Mouse (Mus musculus) embryonic facial prominence, embryonic 14.5 days (tissue): ENCODE results near the gene Gls. TPM values are rescaled to one million over a fixed set of nuclear protein-coding genes. Genes with fewer than 3 reads are reported as not detected.

Source experiments
- ATAC-seq: fragments of 200-750 bp; cut with Nextera tagmentation; 2 replicates; pipeline ENCODE4 v1.8.0; 2017; ENCODE audit warnings: low read depth, moderate number of reproducible peaks, moderate TSS enrichment
- DNase-seq: peaks from one replicate; pipeline ENCODE4 v3.0.0-alpha.2; 2015; ENCODE audit warnings: low spot score
- H3K27ac ChIP-seq: fragments of 300-500 bp; sonication (generic); replicated peaks from 2 replicates; pipeline ENCODE4 v1.5.1; 2014; ENCODE audit warnings: low read depth, mild to moderate bottlenecking, low read length, moderate library complexity
- H3K27me3 ChIP-seq: fragments of 300-500 bp; sonication (generic); replicated peaks from 2 replicates; pipeline ENCODE4 v1.6.1; 2014; ENCODE audit warnings: low read length; ENCODE audit not compliant: control insufficient read depth, insufficient read depth
- H3K36me3 ChIP-seq: fragments of 300-500 bp; sonication (generic); 2 replicates; pipeline ENCODE4 v1.6.1; 2014; ENCODE audit warnings: low read length, mixed read lengths; ENCODE audit not compliant: control insufficient read depth, insufficient read depth
- H3K4me1 ChIP-seq: fragments of 300-500 bp; sonication (generic); 2 replicates; pipeline ENCODE4 v1.6.1; 2014; ENCODE audit warnings: antibody characterized with exemption, low read length; ENCODE audit not compliant: control insufficient read depth, insufficient read depth
- H3K4me2 ChIP-seq: fragments of 300-500 bp; sonication (generic); 2 replicates; pipeline ENCODE4 v1.6.1; 2014; ENCODE audit warnings: low read depth, mild to moderate bottlenecking, low read length, moderate library complexity, mixed read lengths
- H3K4me3 ChIP-seq: fragments of 300-500 bp; sonication (generic); 2 replicates; pipeline ENCODE4 v1.5.1; 2014; ENCODE audit warnings: low read depth, mild to moderate bottlenecking, low read length
- H3K9ac ChIP-seq: fragments of 300-500 bp; sonication (generic); 2 replicates; pipeline ENCODE4 v1.6.1; 2014; ENCODE audit warnings: low read depth, mild to moderate bottlenecking, low read length, moderate library complexity, mixed read lengths
- H3K9me3 ChIP-seq: fragments of 300-500 bp; sonication (generic); 2 replicates; pipeline ENCODE4 v1.6.1; 2016; ENCODE audit warnings: low read length; ENCODE audit not compliant: control insufficient read depth
- WGBS: fragments of 180-500 bp; shearing (Covaris S2); extraction: QIAGEN DNeasy Blood & Tissue Kit; methylation state at CpG from one replicate; pipeline ENCODE4 v1.1.7; 2014; 5-methylcytosine and 5-hydroxymethylcytosine counted together
- polyA plus RNA-seq: library from polyadenylated mRNA; unstranded; fragments of >200 nt; fragmentation: Nextera tagmentation; extraction: Ambion mirVana; gene quantifications from 2 replicates; pipeline ENCODE4 v1.2.1, GENCODE M21; 2014

Gls gene
- polyA plus RNA-seq, 1 experiment from 2014 or later: 39.1 TPM

DNA sequence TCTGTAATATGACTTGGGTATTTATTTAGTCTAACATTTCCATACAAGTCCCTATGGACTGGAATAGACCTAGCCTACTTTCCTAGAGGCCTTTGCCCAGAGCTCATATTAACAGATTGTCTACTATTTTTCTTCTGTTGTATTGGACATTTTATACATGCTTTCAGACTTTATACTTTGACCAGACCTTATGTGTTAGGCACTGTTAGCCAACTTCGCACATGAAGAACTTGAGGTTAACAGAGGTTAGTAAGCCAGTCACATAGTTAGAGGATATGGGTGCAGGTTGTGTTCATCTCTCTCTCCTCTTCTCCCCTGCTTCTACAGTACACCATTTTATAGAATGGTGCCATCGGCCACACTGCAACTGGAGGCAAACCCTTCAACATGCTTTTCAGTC, 75.0 kb downstream of the Gls start:
- DNase-seq: no peak
- no peak overlapping the region for H3K4me2 ChIP-seq
- no peaks in the 10 kb centered on the region for H3K27me3 ChIP-seq
- no peak overlapping the region for H3K4me3 ChIP-seq
- H3K27ac ChIP-seq: no peak overlapping the region
- H3K9me3 ChIP-seq: no peaks in the 10 kb centered on the region
- H3K9ac ChIP-seq: no peak overlapping the region
- ATAC-seq: no peak
- no peaks in the 10 kb centered on the region for H3K4me1 ChIP-seq
- H3K36me3 ChIP-seq: peaks cover 26% of the 10 kb centered on the region
- WGBS: 95% methylated on average over 2 of the region's 2 CpGs

DNA sequence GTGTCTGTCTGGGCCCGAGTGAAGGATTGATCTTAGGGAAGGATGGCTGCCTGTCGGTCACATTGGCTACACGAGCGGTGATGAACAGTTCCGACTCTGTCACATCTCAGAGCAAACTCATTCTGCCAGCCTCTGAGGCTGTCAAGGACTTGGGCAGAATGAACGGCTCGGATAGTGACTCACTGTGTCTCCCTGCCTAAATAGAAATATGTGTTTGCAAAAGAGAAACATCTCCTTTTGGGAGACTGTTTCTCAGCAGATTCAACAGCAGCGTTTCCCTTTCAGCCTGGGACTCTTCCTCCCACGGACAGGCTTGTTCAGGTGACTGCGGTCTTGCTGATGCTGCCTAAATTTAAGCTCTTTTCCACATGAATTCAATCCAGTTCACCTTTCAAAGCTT, 76.7 kb downstream of the Gls start:
- 84% methylated on average over 10 of the region's 10 CpGs for WGBS
- H3K27ac ChIP-seq: no peak overlapping the region
- no peaks in the 10 kb centered on the region for H3K27me3 ChIP-seq
- no peak overlapping the region for H3K9ac ChIP-seq
- ATAC-seq (no peak), DNase-seq (no peak)
- H3K4me1 ChIP-seq: no peaks in the 10 kb centered on the region
- no peak overlapping the region for H3K4me3 ChIP-seq
- no peak overlapping the region for H3K4me2 ChIP-seq
- peaks cover 32% of the 10 kb centered on the region for H3K36me3 ChIP-seq
- H3K9me3 ChIP-seq: no peaks in the 10 kb centered on the region

DNA sequence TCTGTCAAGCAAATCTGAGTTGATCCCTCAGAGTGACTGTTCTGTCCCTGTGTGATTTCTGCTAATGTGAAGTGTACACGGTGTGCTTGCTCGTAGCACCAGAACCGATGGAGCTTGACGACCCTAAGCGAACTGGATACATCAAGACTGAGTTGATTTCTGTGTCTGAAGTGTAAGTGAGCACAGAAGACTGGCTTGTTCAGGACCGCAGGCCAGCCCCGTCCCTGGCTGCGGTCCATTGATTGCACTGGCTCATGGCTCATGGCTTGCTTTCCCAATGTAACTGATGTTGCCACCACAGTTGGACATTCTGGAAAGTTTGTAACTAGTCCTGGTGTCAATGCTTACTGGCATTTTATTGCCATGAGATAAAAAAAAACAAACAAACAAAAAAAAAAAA, 78.1 kb downstream of the Gls start:
- H3K36me3 ChIP-seq: peaks cover 35% of the 10 kb centered on the region
- H3K4me2 ChIP-seq: no peak overlapping the region
- no peaks in the 10 kb centered on the region for H3K9me3 ChIP-seq
- H3K4me3 ChIP-seq: no peak overlapping the region
- WGBS: 87% methylated on average over 8 of the region's 8 CpGs
- peaks cover 8% of the 10 kb centered on the region; the same call in 1 of the 2 replicates for H3K4me1 ChIP-seq
- no peak for ATAC-seq
- H3K27ac ChIP-seq: no peak overlapping the region
- H3K27me3 ChIP-seq: no peaks in the 10 kb centered on the region
- DNase-seq: no peak
- H3K9ac ChIP-seq: no peak overlapping the region

DNA sequence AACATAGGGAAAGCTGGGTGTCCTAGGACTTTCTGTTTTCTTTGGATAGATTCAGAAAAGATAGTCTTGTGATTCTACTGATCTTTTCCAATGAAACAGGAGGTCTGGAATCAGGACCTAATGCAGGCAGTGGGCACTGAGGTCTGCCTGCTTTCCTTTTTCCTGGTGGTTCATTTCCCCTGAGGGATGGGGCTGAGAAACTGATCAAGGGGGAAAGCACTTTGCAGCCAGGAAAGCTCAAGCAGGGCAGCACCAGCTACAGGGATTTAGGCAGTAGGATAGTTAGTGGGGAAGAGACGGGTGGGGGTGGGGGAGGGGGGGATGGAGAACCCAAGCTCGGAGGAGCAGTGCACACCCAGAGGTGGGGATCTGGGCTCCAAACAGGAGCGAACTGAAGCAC, 80.1 kb downstream of the Gls start:
- H3K4me2 ChIP-seq: no peak overlapping the region
- H3K27me3 ChIP-seq: no peaks in the 10 kb centered on the region
- DNase-seq: no peak
- H3K9me3 ChIP-seq: no peaks in the 10 kb centered on the region
- no peak overlapping the region for H3K27ac ChIP-seq
- H3K36me3 ChIP-seq: peaks cover 26% of the 10 kb centered on the region
- H3K4me3 ChIP-seq: no peak overlapping the region
- ATAC-seq: no peak
- H3K4me1 ChIP-seq: peaks cover 14% of the 10 kb centered on the region; the same call in 1 of the 2 replicates
- 28% methylated on average over 3 of the region's 3 CpGs for WGBS
- no peak overlapping the region for H3K9ac ChIP-seq

DNA sequence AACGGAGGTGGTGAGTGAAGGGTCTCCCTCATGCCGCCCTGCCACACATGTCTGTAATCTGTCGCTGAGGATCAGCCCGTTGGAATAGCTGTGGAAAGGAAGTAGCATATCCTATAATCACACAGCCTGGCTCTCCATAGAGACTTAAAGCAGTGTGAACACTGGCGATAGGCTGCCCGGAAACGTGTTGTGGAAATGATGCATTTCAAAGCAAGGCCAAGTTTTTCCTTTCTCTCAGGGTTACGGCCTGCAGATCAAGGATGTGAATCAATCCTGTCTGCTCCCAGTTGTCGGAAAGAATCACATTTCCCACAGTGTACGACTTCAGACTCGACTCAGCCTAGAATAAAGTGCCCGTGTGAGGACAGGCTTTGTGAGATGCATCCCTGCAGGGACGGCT, 80.7 kb downstream of the Gls start:
- Histone ChIP-seq H3K4me1 (peaks cover 14% of the 10 kb centered on the region; the same call in 1 of the 2 replicates), H3K4me3 (no peak overlapping the region), H3K9ac (no peak overlapping the region), H3K36me3 (peaks cover 21% of the 10 kb centered on the region), H3K27me3 (no peaks in the 10 kb centered on the region), H3K9me3 (no peaks in the 10 kb centered on the region), H3K27ac (no peak overlapping the region), H3K4me2 (no peak overlapping the region)
- 53% methylated on average over 13 of the region's 13 CpGs for WGBS
- DNase-seq (no peak), ATAC-seq (no peak)

DNA sequence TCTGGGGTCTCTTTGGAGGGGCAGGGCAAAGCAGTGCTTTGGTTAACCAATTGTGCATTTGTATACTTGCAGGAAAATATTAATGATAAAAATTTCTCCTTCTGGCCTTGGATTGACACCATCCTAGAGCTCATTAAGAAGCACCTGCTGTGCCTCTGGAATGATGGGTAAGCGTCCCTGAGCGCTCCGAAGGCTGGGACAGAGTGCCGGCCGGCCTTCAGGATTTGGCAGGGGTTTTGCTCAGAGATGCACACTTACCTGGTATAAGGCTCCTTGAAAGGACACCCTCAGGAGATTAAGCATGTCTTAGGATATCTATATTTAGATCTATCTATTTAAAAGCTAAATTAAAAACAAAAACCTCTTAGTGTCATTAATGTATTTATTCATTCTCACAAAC, 81.9 kb downstream of the Gls start:
- H3K27me3 ChIP-seq: no peaks in the 10 kb centered on the region
- H3K9ac ChIP-seq: no peak overlapping the region
- H3K4me2 ChIP-seq: no peak overlapping the region
- peaks cover 14% of the 10 kb centered on the region; the same call in 1 of the 2 replicates for H3K4me1 ChIP-seq
- WGBS: 94% methylated on average over 5 of the region's 5 CpGs
- no peaks in the 10 kb centered on the region for H3K9me3 ChIP-seq
- no peak for DNase-seq
- peaks cover 18% of the 10 kb centered on the region for H3K36me3 ChIP-seq
- no peak for ATAC-seq
- H3K4me3 ChIP-seq: no peak overlapping the region
- H3K27ac ChIP-seq: no peak overlapping the region

DNA sequence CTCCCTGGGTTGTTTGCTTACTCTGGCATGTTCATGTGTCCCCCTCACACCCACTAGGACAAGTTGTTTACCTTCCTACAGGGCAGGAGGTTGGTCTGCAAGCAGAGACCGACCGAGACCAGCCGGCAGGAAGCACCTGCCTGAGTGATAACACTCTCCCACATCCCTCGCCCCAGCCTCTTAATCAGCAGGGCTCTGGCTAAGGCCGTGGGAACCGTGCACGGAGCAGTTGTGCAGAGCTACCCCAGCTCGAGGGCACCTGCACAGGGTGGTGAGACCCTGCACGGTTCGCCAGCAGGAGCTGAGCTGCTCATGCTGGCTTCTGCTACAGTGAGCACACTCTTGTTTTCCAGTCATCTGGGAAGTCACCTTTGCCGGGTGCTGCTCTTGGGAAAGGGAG, 82.4 kb downstream of the Gls start:
- Histone ChIP-seq H3K4me3 (no peak overlapping the region), H3K27me3 (no peaks in the 10 kb centered on the region), H3K27ac (no peak overlapping the region), H3K9me3 (no peaks in the 10 kb centered on the region), H3K9ac (no peak overlapping the region), H3K4me2 (no peak overlapping the region), H3K4me1 (peaks cover 14% of the 10 kb centered on the region; the same call in 1 of the 2 replicates), H3K36me3 (peaks cover 18% of the 10 kb centered on the region)
- DNase-seq (no peak), ATAC-seq (no peak)
- WGBS: 50% methylated on average over 11 of the region's 11 CpGs

DNA sequence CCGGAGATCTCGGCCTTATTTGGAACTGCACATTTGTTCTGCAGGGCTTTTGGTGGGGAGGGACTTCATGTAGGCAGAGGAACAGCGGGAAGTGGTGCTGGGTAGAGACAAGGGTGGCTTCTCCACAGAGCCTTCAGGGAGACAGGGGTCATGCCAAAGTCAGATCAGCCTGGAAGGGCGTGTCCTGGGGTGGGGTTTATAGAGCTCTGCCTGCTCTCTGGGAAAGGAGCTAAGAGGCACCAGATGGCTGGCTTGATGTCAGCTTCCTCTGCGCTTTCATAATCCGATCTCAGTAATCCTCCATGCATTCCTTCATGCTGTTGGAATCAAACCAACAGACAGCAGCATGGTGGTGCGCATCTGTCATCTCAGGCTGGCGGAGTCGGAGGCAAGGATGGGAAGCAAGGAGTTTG, 83.1 kb downstream of the Gls start:
- ATAC-seq: peak; percentile 80
- H3K27ac ChIP-seq: 0 out of 2 replicates have a peak overlapping the region, but pooled peaks have one; percentile 1
- no peak overlapping the region for H3K4me3 ChIP-seq
- H3K27me3 ChIP-seq: no peaks in the 10 kb centered on the region
- no peak overlapping the region for H3K9ac ChIP-seq
- no peaks in the 10 kb centered on the region for H3K9me3 ChIP-seq
- no peak overlapping the region for H3K4me2 ChIP-seq
- peaks cover 17% of the 10 kb centered on the region for H3K36me3 ChIP-seq
- DNase-seq: peak; percentile 90
- WGBS: 24% methylated on average over 9 of the region's 9 CpGs
- H3K4me1 ChIP-seq: peaks cover 14% of the 10 kb centered on the region; the same call in 1 of the 2 replicates

DNA sequence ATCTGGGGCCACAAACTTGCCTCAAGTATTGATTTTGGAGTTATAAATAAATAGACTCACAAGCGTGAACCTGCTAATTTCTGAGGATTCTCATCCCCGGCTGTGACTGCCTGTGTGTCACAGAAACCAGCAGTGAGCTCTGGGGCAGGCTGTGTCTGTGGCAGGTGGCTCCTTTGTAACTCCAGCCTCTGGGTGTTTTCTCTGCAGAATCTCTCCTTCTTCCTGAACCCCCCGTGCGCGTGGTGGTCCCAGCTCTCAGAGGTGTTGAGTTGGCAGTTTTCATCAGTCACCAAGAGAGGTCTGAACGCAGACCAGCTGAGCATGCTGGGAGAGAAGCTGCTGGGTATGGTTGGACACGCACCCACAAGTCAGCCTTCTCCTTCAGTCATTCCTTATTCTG, 84.3 kb downstream of the Gls start:
- Histone ChIP-seq H3K36me3 (peaks cover 15% of the 10 kb centered on the region), H3K27ac (no peak overlapping the region), H3K9ac (no peak overlapping the region), H3K4me3 (no peak overlapping the region), H3K4me2 (no peak overlapping the region), H3K4me1 (peaks cover 14% of the 10 kb centered on the region; the same call in 1 of the 2 replicates), H3K27me3 (no peaks in the 10 kb centered on the region), H3K9me3 (no peaks in the 10 kb centered on the region)
- 55% methylated on average over 7 of the region's 7 CpGs for WGBS
- no peak for ATAC-seq
- DNase-seq: no peak
